Mouse (Mus musculus): ENCODE measurements around the gene Itpkc. TPM values are rescaled to one million over a fixed set of nuclear protein-coding genes. Genes with fewer than 3 reads are reported as not detected.

Itpkc gene
- polyA plus RNA-seq, 1 experiment from 2014 or later: 8.8 TPM

- H3K4me1 ChIP-seq (replicated peaks): no peaks in the 10 kb centered on the region
- no peaks in the 10 kb centered on the region for H3K27me3 ChIP-seq (replicated peaks)
- no peak overlapping the region for H3K27ac ChIP-seq
- H3K9me3 ChIP-seq: no peaks in the 10 kb centered on the region
- no peak overlapping the region for H3K4me2 ChIP-seq (replicated peaks)
- ATAC-seq: no peak
- no peak overlapping the region for H3K4me3 ChIP-seq (replicated peaks)
- peaks cover 31% of the 10 kb centered on the region for H3K36me3 ChIP-seq
- 84% methylated on average over 2 of the region's 2 CpGs for WGBS
- H3K9ac ChIP-seq: no peak overlapping the region
These were observed 15.8 kb downstream of the Itpkc start for GRCm38 (mm10) chr7:27212626-27213025.

GRCm38 (mm10) chr7:27203730-27204449 lies 24.6 kb downstream of the Itpkc start:
- Histone ChIP-seq H3K27ac (no peak overlapping the region), H3K4me1 (replicated peaks) (no peaks in the 10 kb centered on the region), H3K27me3 (replicated peaks) (no peaks in the 10 kb centered on the region), H3K9ac (no peak overlapping the region), H3K4me2 (replicated peaks) (no peak overlapping the region), H3K9me3 (no peaks in the 10 kb centered on the region), H3K4me3 (replicated peaks) (no peak overlapping the region), H3K36me3 (peaks cover 13% of the 10 kb centered on the region)
- 93% methylated on average over 8 of the region's 8 CpGs for WGBS
- ATAC-seq: no peak

GRCm38 (mm10) chr7:27198779-27199178 lies 29.7 kb downstream of the Itpkc start:
- peaks cover 10% of the 10 kb centered on the region for H3K36me3 ChIP-seq
- no peak overlapping the region for H3K27ac ChIP-seq
- WGBS: 95% methylated on average over 8 of the region's 8 CpGs
- no peak overlapping the region for H3K9ac ChIP-seq
- ATAC-seq: no peak
- H3K4me3 ChIP-seq (replicated peaks): no peak overlapping the region
- no peaks in the 10 kb centered on the region for H3K9me3 ChIP-seq
- peaks cover 10% of the 10 kb centered on the region for H3K4me1 ChIP-seq (replicated peaks)
- H3K27me3 ChIP-seq (replicated peaks): no peaks in the 10 kb centered on the region
- no peak overlapping the region for H3K4me2 ChIP-seq (replicated peaks)

- H3K36me3 ChIP-seq: peaks cover 11% of the 10 kb centered on the region; the same call in 1 of the 2 replicates
- ATAC-seq: no peak
These were observed 30.1 kb downstream of the Itpkc start for GRCm38 (mm10) chr7:27198355-27198754.

GRCm38 (mm10) chr7:27197634-27198033 lies 30.8 kb downstream of the Itpkc start:
- 89% methylated on average over 8 of the region's 8 CpGs for WGBS
- ATAC-seq: no peak
- no peak overlapping the region for H3K4me2 ChIP-seq (replicated peaks)
- H3K27me3 ChIP-seq (replicated peaks): no peaks in the 10 kb centered on the region
- no peak overlapping the region for H3K27ac ChIP-seq
- H3K4me3 ChIP-seq (replicated peaks): no peak overlapping the region
- H3K9ac ChIP-seq: no peak overlapping the region
- H3K36me3 ChIP-seq: peaks cover 9% of the 10 kb centered on the region
- peaks cover 13% of the 10 kb centered on the region for H3K4me1 ChIP-seq (replicated peaks)
- no peaks in the 10 kb centered on the region for H3K9me3 ChIP-seq

More at GRCm38 (mm10) chr7:27198355-27198754, 30.1 kb downstream of the Itpkc start:
- H3K9me3 ChIP-seq: no peaks in the 10 kb centered on the region
- H3K9ac ChIP-seq: no peak overlapping the region
- no peak overlapping the region for H3K4me2 ChIP-seq (replicated peaks)
- H3K27me3 ChIP-seq (replicated peaks): no peaks in the 10 kb centered on the region
- no peak overlapping the region for H3K4me3 ChIP-seq (replicated peaks)
- H3K27ac ChIP-seq: no peak overlapping the region
- peaks cover 13% of the 10 kb centered on the region for H3K4me1 ChIP-seq (replicated peaks)

GRCm38 (mm10) chr7:27197136-27197535 lies 31.3 kb downstream of the Itpkc start:
- H3K4me3 ChIP-seq (replicated peaks): no peak overlapping the region
- no peak overlapping the region; the same call in 1 of the 2 replicates for H3K27ac ChIP-seq
- H3K36me3 ChIP-seq: peaks cover 13% of the 10 kb centered on the region
- 87% methylated on average over 3 of the region's 3 CpGs for WGBS
- H3K9me3 ChIP-seq: no peaks in the 10 kb centered on the region
- H3K4me2 ChIP-seq (replicated peaks): no peak overlapping the region
- H3K27me3 ChIP-seq (replicated peaks): no peaks in the 10 kb centered on the region
- ATAC-seq: no peak
- H3K9ac ChIP-seq: no peak overlapping the region
- peaks cover 13% of the 10 kb centered on the region for H3K4me1 ChIP-seq (replicated peaks)

GRCm38 (mm10) chr7:27195681-27196611 lies 32.5 kb downstream of the Itpkc start, which contains the start of the genes BC024978 and Snrpa:
BC024978 (plus strand) TSS chr7:27195781.
Snrpa (minus strand) TSS chr7:27196271.
- Histone ChIP-seq H3K4me2 (replicated peaks) (peak within 1 kb of the TSS; percentile 80), H3K27me3 (replicated peaks) (no peaks in the 10 kb centered on the region), H3K4me1 (replicated peaks) (peaks cover 13% of the 10 kb centered on the region), H3K27ac (peak within 1 kb of the TSS; percentile 100), H3K9me3 (no peaks in the 10 kb centered on the region), H3K9ac (peak within 1 kb of the TSS; percentile 91), H3K36me3 (peaks cover 25% of the 10 kb centered on the region), H3K4me3 (replicated peaks) (peak within 1 kb of the TSS; percentile 80)
- WGBS: under 1% methylated on average over 64 of the region's 64 CpGs
- ATAC-seq: peak; percentile 99

GRCm38 (mm10) chr7:27193731-27194130 lies 34.7 kb downstream of the Itpkc start:
- ATAC-seq: no peak
- Histone ChIP-seq H3K4me3 (replicated peaks) (no peak overlapping the region), H3K27ac (no peak overlapping the region), H3K4me2 (replicated peaks) (no peak overlapping the region), H3K9me3 (no peaks in the 10 kb centered on the region), H3K27me3 (replicated peaks) (no peaks in the 10 kb centered on the region), H3K4me1 (replicated peaks) (peaks cover 13% of the 10 kb centered on the region), H3K9ac (no peak overlapping the region), H3K36me3 (peaks cover 48% of the 10 kb centered on the region)
- WGBS: 74% methylated on average over 4 of the region's 4 CpGs

- Histone ChIP-seq H3K4me2 (replicated peaks) (no peak overlapping the region), H3K9ac (no peak overlapping the region), H3K9me3 (no peaks in the 10 kb centered on the region), H3K27me3 (replicated peaks) (no peaks in the 10 kb centered on the region), H3K4me1 (replicated peaks) (peaks cover 13% of the 10 kb centered on the region), H3K27ac (no peak overlapping the region), H3K36me3 (peaks cover 54% of the 10 kb centered on the region), H3K4me3 (replicated peaks) (no peak overlapping the region)
- ATAC-seq: no peak
- 94% methylated on average over 5 of the region's 5 CpGs for WGBS
These were observed 36.0 kb downstream of the Itpkc start for GRCm38 (mm10) chr7:27192434-27192833.

- H3K36me3 ChIP-seq: peaks cover 81% of the 10 kb centered on the region
- WGBS: 96% methylated on average over 10 of the region's 10 CpGs
- no peak overlapping the region for H3K4me3 ChIP-seq (replicated peaks)
- no peaks in the 10 kb centered on the region for H3K27me3 ChIP-seq (replicated peaks)
- H3K4me2 ChIP-seq (replicated peaks): no peak overlapping the region
- H3K27ac ChIP-seq: no peak overlapping the region
- H3K9me3 ChIP-seq: no peaks in the 10 kb centered on the region
- ATAC-seq: no peak
- H3K9ac ChIP-seq: no peak overlapping the region
- H3K4me1 ChIP-seq (replicated peaks): peaks cover 7% of the 10 kb centered on the region
These were observed 39.1 kb downstream of the Itpkc start for GRCm38 (mm10) chr7:27189271-27189931.

- Histone ChIP-seq H3K27me3 (replicated peaks) (no peaks in the 10 kb centered on the region), H3K36me3 (peaks cover 56% of the 10 kb centered on the region), H3K9ac (no peak overlapping the region), H3K4me3 (replicated peaks) (no peak overlapping the region), H3K27ac (no peak overlapping the region), H3K4me1 (replicated peaks) (no peaks in the 10 kb centered on the region), H3K9me3 (no peaks in the 10 kb centered on the region), H3K4me2 (replicated peaks) (no peak overlapping the region)
- 93% methylated on average over 5 of the region's 5 CpGs for WGBS
- ATAC-seq: no peak
These were observed 42.5 kb downstream of the Itpkc start for GRCm38 (mm10) chr7:27185986-27186385.

GRCm38 (mm10) chr7:27184964-27185363 lies 43.5 kb downstream of the Itpkc start:
- Histone ChIP-seq H3K27ac (no peak overlapping the region), H3K4me1 (replicated peaks) (0 out of 2 replicates have a peak, but pooled peaks cover 6% of the 10 kb centered on the region), H3K27me3 (replicated peaks) (no peaks in the 10 kb centered on the region), H3K9ac (no peak overlapping the region), H3K36me3 (peaks cover 46% of the 10 kb centered on the region), H3K4me2 (replicated peaks) (no peak overlapping the region), H3K4me3 (replicated peaks) (no peak overlapping the region), H3K9me3 (no peaks in the 10 kb centered on the region)
- ATAC-seq: no peak
- 64% methylated on average over 3 of the region's 3 CpGs for WGBS

All from intestine, embryonic 15.5 days (tissue).